Mouse (Mus musculus) lung, embryonic 14.5 days (tissue): Measurements from ENCODE around the gene Hoxa5. TPM values are rescaled to one million over a fixed set of nuclear protein-coding genes. Genes with fewer than 3 reads are reported as not detected.

Source experiments
- ATAC-seq: fragments of 200-750 bp; cut with Nextera tagmentation; 2 replicates; pipeline ENCODE4 v1.8.0; 2017; ENCODE audit warnings: mild to moderate bottlenecking, moderate TSS enrichment, moderate library complexity; ENCODE audit not compliant: insufficient read depth
- DNase-seq: peaks from one replicate; pipeline ENCODE4 v3.0.0-alpha.2; 2015
- H3K27ac ChIP-seq: fragments of 300-500 bp; sonication (generic); 2 replicates; pipeline ENCODE4 v1.5.1; 2014; ENCODE audit warnings: low read depth, mild to moderate bottlenecking, moderate library complexity
- H3K27me3 ChIP-seq: fragments of 300-500 bp; sonication (generic); 2 replicates; pipeline ENCODE4 v1.6.1; 2014; ENCODE audit warnings: low read length, control low read depth; ENCODE audit not compliant: insufficient read depth
- H3K36me3 ChIP-seq: fragments of 300-500 bp; sonication (generic); 2 replicates; pipeline ENCODE4 v1.6.1; 2014; ENCODE audit warnings: control low read depth; ENCODE audit not compliant: insufficient read depth
- H3K4me1 ChIP-seq: fragments of 300-500 bp; sonication (generic); 2 replicates; pipeline ENCODE4 v1.6.1; 2014; ENCODE audit warnings: antibody characterized with exemption, control low read depth; ENCODE audit not compliant: insufficient read depth
- H3K4me2 ChIP-seq: fragments of 300-500 bp; sonication (generic); 2 replicates; pipeline ENCODE4 v1.6.1; 2014; ENCODE audit warnings: mild to moderate bottlenecking
- H3K4me3 ChIP-seq: fragments of 300-500 bp; sonication (generic); 2 replicates; pipeline ENCODE4 v1.5.1; 2014; ENCODE audit warnings: low read depth, low read length
- H3K9ac ChIP-seq: fragments of 300-500 bp; sonication (generic); 2 replicates; pipeline ENCODE4 v1.6.1; 2014
- H3K9me3 ChIP-seq: fragments of 300-500 bp; sonication (generic); 2 replicates; pipeline ENCODE4 v1.6.1; 2016; ENCODE audit warnings: low read depth, low read length, control low read depth
- CTCF ChIP-seq: IDR thresholded peaks from 2 replicates; pipeline ENCODE4 v1.5.1; 2016; ENCODE audit warnings: antibody characterized with exemption, low read depth
- WGBS: fragments of 180-500 bp; shearing (Covaris S2); extraction: QIAGEN DNeasy Blood & Tissue Kit; methylation state at CpG from one replicate; pipeline ENCODE4 v1.1.7; 2014; 5-methylcytosine and 5-hydroxymethylcytosine counted together
- polyA plus RNA-seq: library from polyadenylated mRNA; unstranded; fragments of >200 nt; fragmentation: Nextera tagmentation; extraction: Ambion mirVana; gene quantifications from 2 replicates; pipeline ENCODE4 v1.2.1, GENCODE M21; 2014

The Hoxa5 gene
- polyA plus RNA-seq, 1 experiment from 2014 or later: 58.5 TPM

- Histone ChIP-seq H3K27me3 (peaks cover 99% of the 10 kb centered on the region), H3K4me1 (no peaks in the 10 kb centered on the region), H3K27ac (no peak overlapping the region), H3K9ac (no peak overlapping the region), H3K9me3 (no peaks in the 10 kb centered on the region), H3K4me2 (no peak overlapping the region; the same call in 1 of the 2 replicates), H3K36me3 (no peaks in the 10 kb centered on the region), H3K4me3 (peak overlapping the region; percentile 6; the same call in 1 of the 2 replicates)
- DNase-seq (no peak), ATAC-seq (no peak)
- 2% methylated on average over 44 of the region's 44 CpGs for WGBS
- no peak for TF ChIP-seq CTCF
Measured at GRCm38 (mm10) chr6:52229558-52230416, 25.4 kb upstream of the Hoxa5 start.

- peak overlapping the region; percentile 10; the same call in 1 of the 2 replicates for H3K4me2 ChIP-seq
- H3K4me1 ChIP-seq: no peaks in the 10 kb centered on the region
- H3K9ac ChIP-seq: no peak overlapping the region
- H3K27me3 ChIP-seq: peaks cover 99% of the 10 kb centered on the region
- H3K36me3 ChIP-seq: no peaks in the 10 kb centered on the region
- TF ChIP-seq CTCF: no peak; the same call in 1 of the 2 replicates
- H3K9me3 ChIP-seq: no peaks in the 10 kb centered on the region
- DNase-seq: peak; percentile 47
- WGBS: 2% methylated on average over 38 of the region's 38 CpGs
- ATAC-seq: no peak
- no peak overlapping the region for H3K27ac ChIP-seq
- H3K4me3 ChIP-seq: no peak overlapping the region
Measured at GRCm38 (mm10) chr6:52228475-52229465, 24.4 kb upstream of the Hoxa5 start.

- Histone ChIP-seq H3K4me2 (no peak overlapping the region), H3K4me3 (no peak overlapping the region), H3K27me3 (peaks cover 99% of the 10 kb centered on the region), H3K9me3 (no peaks in the 10 kb centered on the region), H3K36me3 (no peaks in the 10 kb centered on the region), H3K4me1 (no peaks in the 10 kb centered on the region), H3K27ac (no peak overlapping the region), H3K9ac (no peak overlapping the region)
- TF ChIP-seq CTCF: no peak
- WGBS: 3% methylated on average over 11 of the region's 11 CpGs
- no peak for ATAC-seq
- DNase-seq: no peak
Measured at GRCm38 (mm10) chr6:52227470-52228222, 23.3 kb upstream of the Hoxa5 start.

GRCm38 (mm10) chr6:52226569-52227257, 22.3 kb upstream of the Hoxa5 start:
- Histone ChIP-seq H3K36me3 (no peaks in the 10 kb centered on the region), H3K27ac (no peak overlapping the region), H3K4me3 (no peak overlapping the region), H3K4me1 (no peaks in the 10 kb centered on the region), H3K9me3 (no peaks in the 10 kb centered on the region), H3K27me3 (peaks cover 99% of the 10 kb centered on the region), H3K4me2 (no peak overlapping the region; the same call in 1 of the 2 replicates), H3K9ac (no peak overlapping the region)
- no peak for ATAC-seq
- WGBS: 4% methylated on average over 26 of the region's 26 CpGs
- no peak for DNase-seq
- TF ChIP-seq CTCF: no peak

GRCm38 (mm10) chr6:52225612-52226568, 21.5 kb upstream of the Hoxa5 start:
- Histone ChIP-seq H3K4me1 (no peaks in the 10 kb centered on the region), H3K27ac (no peak overlapping the region), H3K4me2 (peak overlapping the region; percentile 45), H3K27me3 (peaks cover 100% of the 10 kb centered on the region), H3K4me3 (peak overlapping the region; percentile 25), H3K9ac (no peak overlapping the region), H3K36me3 (no peaks in the 10 kb centered on the region), H3K9me3 (no peaks in the 10 kb centered on the region)
- ATAC-seq (no peak), DNase-seq (no peak)
- 2% methylated on average over 69 of the region's 69 CpGs for WGBS
- no peak for TF ChIP-seq CTCF
